Mouse (Mus musculus): ENCODE data around the gene Bcl2l1.

DNA sequence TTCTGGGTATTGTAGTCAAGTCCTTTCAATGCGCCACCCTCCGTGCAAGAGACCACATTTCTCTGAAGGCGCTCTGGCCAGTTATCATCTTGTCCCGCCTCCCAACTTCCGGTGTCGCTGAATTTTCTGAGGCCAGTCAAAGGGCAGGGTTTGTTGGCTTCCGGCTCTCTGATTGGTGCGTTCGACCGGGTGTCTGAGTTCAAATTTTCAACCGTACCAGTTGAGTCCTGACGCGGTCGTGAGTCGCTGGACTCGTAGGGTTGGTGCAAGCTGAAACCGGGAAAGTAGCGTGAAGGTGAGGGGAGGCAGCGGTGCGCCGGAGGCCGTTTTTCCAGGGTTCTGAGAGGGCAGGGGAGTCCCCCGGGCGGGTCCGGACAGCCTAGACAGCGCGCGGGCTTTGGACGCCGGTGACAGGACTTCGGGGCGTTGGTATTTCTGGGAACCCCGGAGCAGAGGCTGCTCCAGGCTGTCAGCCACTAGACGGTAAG lies 16.3 kb upstream of the Bcl2l1 start, which contains the start of gene Tpx2:
- TF ChIP-seq CTCF (IDR thresholded peaks at IDR 0.05; ENCODE audit: borderline replicate concordance, insufficient read depth, low read depth, low read length), result no peak
- no peak for TF ChIP-seq POLR2A (IDR thresholded peaks at IDR 0.05; ENCODE audit: borderline replicate concordance, insufficient read depth, low read length)
